Mouse (Mus musculus) lung, postnatal 10 days (tissue): ENCODE data around the gene Usp36.
A peak's percentile ranks its signal among the peaks of the same experiment; 100 is the strongest.

ENCODE experiments used
- DNase-seq: peaks from one replicate; pipeline ENCODE4 v3.0.0; 2021

Usp36 gene

DNA sequence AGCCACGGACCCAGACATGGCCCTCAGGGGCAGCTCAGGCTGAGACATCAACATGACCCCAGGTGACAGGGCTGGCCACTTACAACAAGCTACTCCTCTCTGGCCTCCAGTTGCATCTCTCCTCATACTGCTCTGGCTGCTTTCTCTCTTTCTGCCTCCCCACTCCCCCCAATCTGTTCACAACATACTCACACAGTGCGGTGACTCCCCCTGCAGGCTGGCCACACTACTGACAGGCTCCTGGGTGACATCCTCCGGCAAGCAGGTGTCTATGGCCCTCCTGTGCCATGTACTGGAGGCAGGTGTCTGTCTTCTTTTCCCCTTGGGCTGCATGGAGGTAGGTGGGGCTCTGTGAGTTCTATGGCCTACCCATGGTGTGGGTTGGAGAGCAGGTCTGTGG lies 7.9 kb upstream of the Usp36 start:
- no peak for DNase-seq

DNA sequence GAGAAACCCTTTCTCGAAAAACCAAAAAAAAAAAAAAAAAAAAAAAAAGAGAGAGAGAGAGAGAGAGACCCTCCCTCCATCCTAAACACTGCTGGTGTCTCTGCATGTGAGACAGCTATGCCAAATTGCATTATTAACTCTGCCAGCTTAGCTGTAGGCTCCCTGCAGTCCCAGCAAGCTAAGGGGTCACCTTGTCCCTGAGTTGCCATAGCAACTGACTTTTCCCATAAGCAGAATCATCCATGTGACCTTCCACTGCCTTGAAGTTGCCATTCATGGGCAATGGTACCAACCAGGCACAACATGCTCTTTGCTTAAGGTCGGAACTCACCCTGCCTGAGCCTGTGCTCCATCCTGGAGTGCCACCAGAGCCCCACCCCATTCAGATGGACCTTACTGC lies 5.0 kb upstream of the Usp36 start:
- no peak for DNase-seq

DNA sequence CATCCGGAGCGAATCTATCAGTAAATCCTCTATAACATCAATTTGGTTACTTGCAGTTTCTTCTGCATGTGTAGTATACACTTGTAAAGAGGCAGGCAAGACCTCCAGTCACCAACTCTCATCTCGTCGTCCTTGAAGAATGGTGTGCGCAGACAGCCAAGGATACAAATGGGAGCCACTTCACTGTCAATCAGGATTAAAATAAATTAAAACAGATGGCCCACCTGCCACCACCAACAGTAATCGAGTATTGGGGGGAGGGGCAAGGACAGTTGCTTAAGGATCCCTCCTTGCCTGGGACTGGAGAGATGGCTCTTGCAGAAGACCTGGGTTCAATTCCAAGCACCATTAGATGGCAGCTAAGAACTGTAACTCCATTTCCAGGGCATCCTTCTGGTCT lies 2.6 kb upstream of the Usp36 start:
- no peak for DNase-seq

DNA sequence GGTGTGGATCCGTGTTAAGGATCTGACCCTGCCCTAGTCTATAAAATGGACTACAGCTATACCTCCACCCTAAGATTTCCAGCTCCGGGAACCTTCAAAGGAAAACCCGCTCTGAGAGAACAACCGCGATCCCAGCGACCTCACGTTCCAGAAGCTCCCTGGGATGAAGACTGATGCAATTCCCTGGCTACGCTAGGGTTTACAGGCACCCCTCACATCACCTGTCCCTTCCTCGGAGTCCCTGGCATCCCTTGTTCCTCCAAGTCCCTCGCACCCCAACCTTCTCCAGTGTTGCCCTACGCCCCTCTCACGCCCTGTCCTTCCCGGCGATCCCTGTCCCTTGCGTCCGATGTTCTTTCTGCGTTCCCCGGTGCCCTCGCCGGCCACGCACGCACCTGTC lies 482 bp downstream of the Usp36 start:
- DNase-seq: no peak

DNA sequence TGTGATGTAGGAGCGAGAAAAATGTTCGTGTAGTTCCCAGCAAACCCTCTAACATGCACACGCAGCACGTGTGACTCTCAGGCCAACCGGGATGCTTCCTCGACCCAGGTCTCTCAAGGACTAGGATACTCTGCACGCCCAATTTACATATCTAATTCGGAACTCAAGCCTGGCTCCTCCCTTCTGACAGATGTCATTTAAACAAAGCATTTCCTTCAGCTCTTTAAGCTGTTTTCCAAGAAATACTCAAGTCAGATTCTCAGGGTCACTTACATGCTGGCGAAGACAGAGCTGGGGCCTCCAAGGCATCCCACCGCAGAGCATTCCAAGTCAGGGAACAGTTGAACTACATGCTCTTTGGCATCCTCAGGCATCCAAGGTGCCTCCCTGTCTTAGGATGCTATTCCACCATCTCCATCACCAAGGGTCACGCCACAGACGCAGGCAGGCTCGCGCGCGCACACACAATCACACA lies 970 bp downstream of the Usp36 start:
- peak; percentile 33 for DNase-seq

DNA sequence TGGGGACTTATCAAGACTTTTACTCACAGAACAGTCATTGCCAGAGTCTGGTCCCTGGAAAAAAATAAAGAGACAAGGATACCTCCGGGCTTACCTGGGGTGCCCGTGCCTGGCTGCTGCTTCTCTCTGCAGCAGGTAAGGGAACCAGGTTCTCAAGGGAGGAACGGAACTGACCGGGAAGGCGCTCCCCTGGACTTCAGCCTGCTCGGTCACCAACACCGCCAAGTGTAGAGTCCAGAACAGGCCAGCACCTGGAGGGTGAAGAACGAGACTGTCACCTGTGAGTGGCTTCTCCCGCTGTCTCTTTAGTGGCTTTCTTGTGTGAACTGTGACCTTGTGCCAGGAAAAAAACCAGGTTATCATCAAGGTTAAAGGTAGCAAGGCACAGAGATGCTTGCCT lies 2.5 kb downstream of the Usp36 start:
- no peak for DNase-seq

DNA sequence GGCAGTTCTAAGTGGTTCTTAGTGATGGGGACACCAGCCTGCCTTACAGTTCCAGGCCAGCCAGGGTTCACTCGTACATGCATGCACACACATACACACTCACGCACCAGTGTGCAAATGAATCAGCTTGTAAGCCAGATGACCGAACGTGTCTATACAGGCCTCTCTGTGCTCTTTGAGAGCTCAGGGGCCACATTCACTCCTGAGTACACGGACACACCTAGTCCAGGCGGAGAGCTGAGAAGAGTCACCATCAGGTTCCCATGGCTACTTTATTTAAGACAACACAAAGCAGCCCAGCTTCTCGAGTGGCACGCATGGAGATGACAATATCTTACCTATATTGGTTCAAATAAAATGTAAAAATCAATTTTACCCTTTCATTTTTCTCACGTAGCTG lies 3.6 kb downstream of the Usp36 start:
- DNase-seq: no peak

DNA sequence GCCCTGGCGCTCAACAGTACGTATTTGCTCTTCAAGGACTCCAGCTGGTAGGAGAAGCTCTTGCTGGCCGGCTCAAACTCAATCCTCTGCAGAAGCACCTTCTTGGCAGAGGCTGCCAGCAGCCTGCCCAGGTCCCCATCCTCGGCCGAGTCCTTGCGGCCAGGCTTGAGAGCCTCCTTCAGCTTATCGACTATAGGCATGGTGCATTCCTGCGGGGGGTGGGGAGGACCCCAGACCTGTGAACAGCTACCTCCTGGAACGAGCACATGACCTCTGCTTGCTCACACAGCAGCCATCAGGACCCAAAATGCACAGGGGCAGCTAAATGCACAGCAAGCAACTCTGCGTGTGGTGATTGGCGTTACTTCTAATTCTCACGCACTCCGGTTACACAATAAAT lies 4.3 kb downstream of the Usp36 start:
- peak; percentile 71 for DNase-seq

DNA sequence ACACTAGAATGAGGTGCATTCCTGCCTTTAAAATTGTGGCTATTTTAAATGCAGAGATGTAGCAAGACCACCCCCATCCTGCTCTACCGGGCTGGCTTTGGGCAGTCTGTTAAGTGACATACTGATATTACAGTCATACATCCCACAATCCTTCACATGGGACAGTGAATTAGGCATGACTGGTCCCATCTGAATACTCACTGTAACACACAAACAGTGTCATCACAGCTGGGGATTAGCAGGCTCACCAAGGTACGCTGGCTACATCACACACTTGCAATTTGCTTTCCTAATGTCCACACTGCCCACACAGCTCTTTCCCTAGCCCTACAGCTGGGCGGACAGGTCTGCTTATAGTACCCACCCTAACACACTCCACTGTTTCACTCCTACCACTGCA lies 9.8 kb downstream of the Usp36 start:
- no peak for DNase-seq

DNA sequence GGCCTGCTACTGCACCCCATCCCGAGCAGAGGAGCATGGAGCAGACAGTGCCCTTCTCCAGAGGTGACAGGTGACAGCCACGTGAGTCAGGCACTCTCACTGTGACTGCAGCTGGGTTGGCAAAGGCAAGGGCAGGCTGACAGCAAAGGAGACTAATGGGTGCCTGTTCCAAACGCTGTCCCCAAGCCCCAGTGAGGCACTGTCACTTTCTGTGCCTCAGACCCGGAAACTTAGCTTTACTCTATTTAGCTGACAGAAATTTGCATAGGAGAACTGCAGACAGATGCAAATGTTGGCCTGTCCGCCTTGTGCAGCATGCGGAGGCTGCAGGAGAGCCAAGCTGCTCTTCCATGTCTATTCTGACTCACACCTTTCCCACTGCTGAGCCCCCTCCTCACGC lies 13.7 kb downstream of the Usp36 start:
- DNase-seq: no peak

DNA sequence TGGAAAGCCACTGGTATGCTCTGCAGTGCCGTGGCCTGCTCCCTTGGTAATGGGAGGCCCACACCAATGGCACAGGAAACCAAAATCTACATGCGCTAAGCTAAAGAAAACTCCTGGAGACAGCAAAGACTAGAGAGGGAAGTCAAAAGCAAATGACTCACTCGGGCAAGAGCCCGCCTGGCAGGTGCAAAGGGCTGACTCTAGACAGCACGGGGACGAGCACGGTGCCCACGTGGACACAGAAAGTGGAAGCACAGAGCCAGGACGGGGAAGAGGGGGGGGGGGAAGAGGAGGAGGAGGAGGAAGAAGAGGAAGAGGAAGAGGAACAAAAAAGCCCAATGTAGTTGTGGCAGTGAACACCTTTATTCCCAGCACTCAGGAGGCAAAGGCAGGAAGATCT lies 15.0 kb downstream of the Usp36 start:
- DNase-seq: no peak

DNA sequence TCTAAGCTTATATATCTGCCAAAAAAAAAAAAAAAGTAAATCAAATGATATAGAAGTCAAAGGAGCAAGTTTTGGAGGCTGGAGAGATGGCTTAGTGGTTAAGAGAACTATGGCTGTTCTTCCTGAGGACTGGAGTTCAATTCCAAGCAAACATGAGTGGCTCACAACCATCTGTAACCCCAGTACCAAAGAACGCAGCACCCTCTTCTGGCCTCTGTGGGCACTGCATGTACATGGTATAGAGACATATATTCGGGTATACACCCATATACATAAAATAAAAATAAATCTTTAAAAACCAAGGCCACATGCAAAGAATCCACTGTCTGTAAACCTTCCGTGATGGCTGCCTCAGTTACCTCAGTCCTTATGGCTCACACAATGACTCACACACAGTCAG lies 20.2 kb downstream of the Usp36 start:
- peak; percentile 25 for DNase-seq

DNA sequence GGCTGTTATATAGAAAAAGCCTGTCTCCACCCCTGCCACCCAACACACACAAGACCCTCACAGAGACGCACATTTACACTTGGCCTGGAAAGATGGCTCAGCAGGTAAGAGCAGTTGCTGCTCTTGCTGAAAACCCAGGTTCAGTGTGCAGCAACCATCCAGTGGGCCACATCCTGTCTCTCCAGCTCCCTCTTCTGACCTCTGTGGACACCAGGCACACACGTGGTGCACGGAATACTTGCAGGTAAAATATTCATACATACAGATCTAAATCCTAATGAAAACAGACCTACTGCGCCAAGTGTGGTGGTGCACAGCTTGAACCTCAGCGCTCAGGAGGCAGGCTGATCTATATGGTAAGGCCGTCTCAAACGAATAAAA lies 23.4 kb downstream of the Usp36 start:
- no peak for DNase-seq

DNA sequence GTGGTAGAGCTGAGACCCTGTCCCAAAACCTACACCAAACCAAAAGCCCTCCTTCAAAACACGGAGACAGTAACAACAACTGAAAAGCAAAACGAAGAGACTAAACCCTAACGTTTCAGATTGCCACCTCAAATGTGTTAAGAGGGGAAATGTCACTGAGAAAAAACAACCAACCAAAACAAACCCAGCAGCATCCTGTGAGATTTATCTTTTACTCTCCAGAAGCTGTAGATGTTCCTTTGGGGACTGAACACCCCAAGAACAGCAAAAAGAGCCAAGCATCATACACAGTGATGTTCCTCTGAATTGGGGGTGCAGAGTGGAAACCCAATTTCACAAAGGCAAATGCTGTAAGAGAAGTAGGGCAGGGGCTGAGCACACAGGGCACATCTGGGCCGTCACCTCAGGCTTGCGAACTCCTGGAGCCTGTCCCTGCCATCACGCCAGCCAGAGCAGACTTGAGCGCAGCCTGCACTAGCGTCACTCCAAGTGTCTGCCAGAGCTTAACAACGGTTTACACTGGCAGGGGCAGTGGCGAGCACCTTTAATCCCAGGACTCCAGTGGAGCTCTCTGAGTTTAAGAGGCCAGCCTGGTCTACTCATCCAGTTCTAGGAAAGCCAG lies 23.9 kb downstream of the Usp36 start:
- no peak for DNase-seq

DNA sequence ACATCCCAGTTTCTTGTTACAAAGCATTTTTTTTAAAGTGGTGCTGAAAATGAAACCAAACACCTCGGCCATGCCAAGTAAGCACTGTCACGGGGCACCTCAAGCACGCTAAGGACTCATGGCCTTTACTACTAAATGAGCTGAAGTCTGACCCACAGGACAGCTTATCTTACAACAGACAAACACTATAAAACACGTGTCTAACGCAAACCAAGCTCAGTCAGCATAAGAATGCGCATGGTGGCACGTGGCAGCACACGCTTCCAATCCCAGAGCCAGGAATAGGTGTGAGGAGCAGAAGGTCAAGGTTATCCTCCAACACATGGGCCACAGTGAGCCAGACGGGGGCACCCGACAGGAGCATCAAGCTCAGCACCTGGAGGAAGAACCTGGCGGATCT lies 24.4 kb downstream of the Usp36 start:
- no peak for DNase-seq

DNA sequence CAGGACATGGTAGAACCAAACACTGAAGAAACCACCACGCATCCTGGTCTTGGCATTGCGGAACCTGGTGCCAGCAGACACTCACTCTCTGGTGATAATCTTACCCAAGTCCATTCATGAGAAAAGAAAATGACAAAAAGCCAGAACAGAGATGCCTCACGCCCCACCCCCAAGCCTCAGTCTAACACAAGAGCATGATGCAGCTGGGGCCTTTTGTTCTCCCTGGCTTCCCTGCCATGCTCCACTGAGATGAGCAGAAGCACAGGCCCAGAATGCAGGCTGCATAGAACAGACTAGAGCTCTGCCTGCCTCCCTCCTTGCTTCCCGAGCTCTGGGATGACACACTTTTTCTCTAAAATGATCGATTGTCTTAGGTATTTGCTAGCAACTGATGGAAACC lies 26.9 kb downstream of the Usp36 start:
- DNase-seq: peak; percentile 26

DNA sequence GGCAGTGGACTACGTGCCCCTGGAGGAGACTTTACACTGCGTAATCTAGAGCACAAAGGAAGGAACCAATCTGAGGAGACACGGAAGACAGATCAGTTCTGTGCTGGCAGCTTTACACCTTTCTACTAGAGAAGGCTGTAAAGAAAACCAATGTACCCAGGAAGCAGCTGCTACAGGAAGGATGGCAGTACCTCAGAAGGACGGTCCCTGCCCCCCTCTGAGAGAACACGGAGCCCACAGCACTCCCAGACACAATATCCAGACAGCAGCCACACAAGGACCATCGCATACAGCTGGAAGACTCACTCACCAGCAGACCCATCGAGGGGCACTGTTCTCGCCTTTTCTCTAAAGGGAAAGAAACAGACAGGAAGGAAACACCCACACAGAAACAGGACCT lies 30.0 kb downstream of the Usp36 start:
- DNase-seq: no peak

DNA sequence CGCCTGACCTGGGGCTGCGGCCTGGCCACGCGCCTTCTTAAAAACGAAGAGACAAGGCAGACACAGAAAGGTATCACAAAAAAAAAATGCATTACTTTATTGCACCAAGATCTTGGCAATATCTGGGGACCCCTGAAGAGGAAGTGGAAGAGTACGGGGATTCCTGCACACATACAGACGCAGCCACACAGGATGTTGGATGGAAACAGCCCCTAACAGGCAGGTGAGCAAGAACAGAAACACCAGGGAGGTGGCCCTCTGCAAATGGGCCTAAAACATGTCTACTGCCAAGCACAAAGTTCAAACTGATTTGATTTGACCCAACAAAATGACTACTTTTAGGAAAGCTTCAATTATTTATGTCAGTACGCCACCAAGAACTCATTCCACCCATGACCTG lies 30.5 kb downstream of the Usp36 start:
- DNase-seq: no peak

DNA sequence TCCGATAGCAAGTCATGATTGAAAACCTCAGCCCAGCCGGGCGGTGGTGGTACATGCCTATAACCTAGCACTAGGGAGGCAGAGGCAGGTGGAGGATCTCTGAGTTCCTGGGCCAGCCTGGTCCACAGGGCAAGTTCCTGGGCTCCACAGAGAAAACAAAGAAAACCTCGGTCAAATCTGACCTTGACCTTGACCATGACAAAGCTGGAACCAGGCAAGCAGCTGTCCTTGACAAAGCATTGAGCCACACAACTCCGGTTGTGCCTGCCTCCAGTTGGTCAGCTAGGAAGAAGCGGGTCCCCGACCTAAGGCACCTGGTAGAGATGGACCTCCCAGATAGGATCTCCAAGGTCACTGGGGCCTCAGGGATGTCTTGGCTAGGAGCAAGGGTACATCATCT lies 33.7 kb downstream of the Usp36 start:
- no peak for DNase-seq

DNA sequence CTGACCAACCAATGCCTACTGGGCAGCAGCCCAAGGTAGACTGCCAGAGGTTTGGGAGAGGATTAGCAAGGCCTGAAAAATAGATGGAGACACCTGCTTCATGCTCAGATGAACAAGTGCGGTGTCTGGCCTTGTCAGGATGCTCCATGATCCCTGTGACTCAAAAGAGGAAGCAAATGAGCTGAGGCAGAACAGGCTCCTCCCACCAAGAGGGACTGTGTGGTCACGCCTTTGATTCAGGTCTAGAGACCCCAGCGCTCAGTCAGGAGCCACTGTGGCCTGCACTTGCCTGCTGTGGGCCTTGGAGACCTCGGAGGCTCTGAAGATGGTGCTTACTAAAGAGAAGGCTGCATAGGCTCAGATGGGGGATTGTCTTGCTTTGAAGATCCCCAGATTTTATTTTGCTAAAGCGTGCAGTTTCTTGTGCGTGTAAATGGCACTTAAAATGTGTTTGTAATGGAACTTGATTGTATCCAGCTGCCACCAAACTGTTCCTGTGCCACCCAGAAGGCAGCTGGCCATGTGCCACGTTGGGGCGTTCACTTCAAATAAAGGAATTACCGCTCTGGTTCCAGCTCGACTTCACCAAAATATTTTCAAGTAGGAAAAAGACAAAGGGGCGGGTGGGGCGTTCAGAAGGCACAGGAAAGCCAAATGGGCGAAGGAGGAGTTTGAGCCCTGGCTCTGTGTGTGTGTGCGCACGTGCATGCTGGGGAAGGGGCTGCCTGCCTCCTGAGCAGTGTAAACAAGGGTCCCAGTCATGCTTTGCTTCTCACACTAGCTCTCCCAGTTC lies 35.7 kb downstream of the Usp36 start:
- DNase-seq: peak; percentile 92

DNA sequence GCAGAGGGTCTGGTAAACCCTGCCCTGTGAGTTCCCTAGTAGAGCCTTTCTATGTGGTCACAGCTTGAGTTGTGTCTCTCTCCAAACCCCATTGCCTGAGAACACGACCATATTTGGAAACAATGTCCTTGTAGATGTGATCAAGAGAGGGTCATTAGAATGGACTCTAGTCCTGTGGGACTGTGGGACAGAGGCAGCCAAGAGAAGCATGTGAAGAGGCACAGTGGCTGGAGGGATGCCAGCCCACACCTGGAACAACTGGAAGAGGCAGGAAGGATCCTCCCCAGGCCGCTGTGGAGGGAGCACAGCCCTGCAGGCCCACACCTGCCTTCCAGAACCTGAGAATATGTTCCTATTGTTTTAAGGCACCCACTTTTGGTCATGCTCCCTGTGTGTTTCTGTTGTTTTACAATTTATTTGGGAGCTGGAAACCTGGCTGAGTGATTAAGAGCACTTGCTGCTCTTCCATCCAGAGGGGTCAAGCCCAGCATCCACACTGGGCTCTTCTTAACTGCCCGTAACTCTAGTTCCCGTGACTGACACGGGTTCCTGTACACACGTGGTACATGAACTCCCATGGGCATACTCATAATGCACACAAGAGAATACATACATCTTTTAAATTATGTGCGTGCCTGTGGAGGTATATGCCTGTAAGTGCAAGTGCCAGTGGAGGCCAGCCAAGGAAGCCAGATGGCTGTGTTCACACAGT lies 36.4 kb downstream of the Usp36 start:
- no peak for DNase-seq

DNA sequence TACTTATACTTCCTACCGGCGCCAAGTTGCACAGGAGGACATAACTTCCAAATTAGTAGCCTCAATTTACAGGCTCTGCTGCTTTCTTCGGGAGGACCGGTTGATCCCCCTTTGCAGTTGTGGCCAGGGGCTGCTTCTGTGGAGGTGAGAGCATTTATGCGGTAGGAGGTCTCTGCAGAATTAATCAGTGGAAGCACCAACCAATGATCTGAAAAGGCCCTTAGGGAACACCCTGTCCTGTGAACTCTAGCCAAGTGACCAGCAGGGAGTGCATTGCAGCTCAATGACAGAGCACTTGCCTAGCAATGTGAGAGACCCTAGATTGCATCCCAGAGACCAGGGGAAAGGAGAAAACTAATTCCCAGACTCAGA lies 41.0 kb downstream of the Usp36 start:
- DNase-seq: peak; percentile 65

DNA sequence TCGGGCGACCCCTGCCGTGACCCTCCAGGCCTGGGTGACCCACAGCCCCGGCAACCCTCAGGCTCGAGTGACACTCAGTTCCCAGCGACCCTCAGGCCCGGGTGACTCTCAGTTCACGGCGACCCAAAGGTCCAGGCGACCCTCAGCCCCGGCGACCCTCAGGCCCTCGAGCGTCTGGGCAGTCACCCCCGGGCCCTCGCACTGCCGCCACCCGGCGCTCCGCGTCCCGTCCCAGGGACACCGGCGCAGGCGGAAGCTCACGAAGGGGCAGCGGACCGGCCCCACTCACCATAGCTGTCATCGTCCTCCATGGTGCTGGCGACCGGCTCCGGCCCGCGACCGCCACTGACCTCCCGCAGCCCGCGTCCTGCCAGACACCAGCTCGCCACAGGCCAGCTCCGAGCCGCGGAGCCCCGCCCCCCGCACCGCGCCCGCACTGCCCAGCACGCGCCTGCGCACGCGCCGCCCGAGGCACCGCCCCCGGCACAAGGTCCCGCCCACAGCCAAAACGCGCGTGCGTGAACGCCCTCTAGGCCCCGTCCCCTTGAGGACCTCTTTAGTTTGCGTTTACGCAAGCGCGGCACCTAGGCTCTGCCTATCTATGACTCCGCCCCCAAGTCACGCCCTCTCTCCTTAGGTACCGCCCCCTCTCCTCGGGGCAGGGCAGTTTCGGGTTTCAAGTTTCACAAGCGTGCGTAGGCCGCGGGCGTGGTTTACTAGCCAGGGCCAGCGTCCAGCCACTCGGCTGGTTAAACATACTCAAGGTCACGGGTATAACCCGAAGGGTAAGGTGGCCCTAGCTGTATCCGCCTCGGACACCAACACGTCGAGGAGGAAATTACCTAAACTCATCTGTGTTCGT lies 41.7 kb downstream of the Usp36 start, which contains the start of gene Cyth1:
Cyth1 (minus strand) TSS at position 443 of the 862 bp plus-strand sequence.
- peak; percentile 100 for DNase-seq
